In genomic region chr6:71153486-71153885, GRCm38 (mm10) we compare ENCODE assay signal across 29 mouse cellular contexts. TPM values are rescaled to one million over a fixed set of nuclear protein-coding genes. Genes with fewer than 3 reads are reported as not detected.
"Had no signal": no experiment of that assay in that cellular context is flagged by ENCODE, and none has a peak within 500 bp of the region (broad histone marks: within the 10 kb centered on the region; RNA-seq: fewer than 3 reads in every experiment).

No protein-coding gene starts in this region.

- ATAC-seq: hindbrain, embryonic 16.5 days; inflammation-experienced regulatory T-cells, adult 6 months; intestine, embryonic 15.5 days; intestine, postnatal 0 days had no signal

- DNase-seq: gastrocnemius, adult 2 months; gastrocnemius, postnatal 10 days; gastrocnemius, postnatal 25 days; heart, adult 18-20 months; heart, postnatal 10 days; heart, postnatal 4 days; kidney, adult 18-20 months; kidney, adult 8-10 months; kidney, postnatal 10 days; kidney, postnatal 25 days; kidney, postnatal 4 days; liver; liver, embryonic 13.5 days had no signal

- H3K4me2 ChIP-seq: heart, embryonic 12.5 days; hindbrain, embryonic 12.5 days; hindbrain, embryonic 14.5 days; intestine, embryonic 15.5 days; limb, embryonic 12.5 days; liver, embryonic 11.5 days; liver, embryonic 13.5 days; liver, embryonic 15.5 days had no signal

- H3K36me3 ChIP-seq: heart, embryonic 10.5 days; heart, embryonic 12.5 days; hindbrain, embryonic 10.5 days; hindbrain, embryonic 12.5 days; intestine, embryonic 15.5 days; limb, embryonic 10.5 days; limb, embryonic 12.5 days; liver, embryonic 13.5 days; liver, embryonic 15.5 days had no signal

- H3K4me3 ChIP-seq: gastrocnemius, adult 2 months; heart, embryonic 10.5 days; heart, embryonic 12.5 days; hindbrain, embryonic 10.5 days; hindbrain, embryonic 12.5 days; intestine, embryonic 15.5 days; layer of hippocampus, adult 2 months; left cerebral cortex, adult 2 months; limb, embryonic 10.5 days; limb, embryonic 12.5 days; liver, embryonic 13.5 days; liver, embryonic 15.5 days had no signal

- H3K4me1 ChIP-seq: heart, embryonic 10.5 days; heart, embryonic 12.5 days; limb, embryonic 10.5 days; limb, embryonic 12.5 days; liver, embryonic 13.5 days; liver, embryonic 15.5 days had no signal

- H3K27me3 ChIP-seq: heart, embryonic 12.5 days; hindbrain, embryonic 12.5 days; intestine, embryonic 15.5 days; limb, embryonic 12.5 days; liver, embryonic 13.5 days; liver, embryonic 15.5 days had no signal

- H3K9ac ChIP-seq: heart, embryonic 12.5 days; hindbrain, embryonic 12.5 days; hindbrain, embryonic 14.5 days; intestine, embryonic 15.5 days; limb, embryonic 12.5 days; liver, embryonic 13.5 days; liver, embryonic 15.5 days had no signal

- H3K9me3 ChIP-seq: heart, embryonic 10.5 days; heart, embryonic 12.5 days; hindbrain, embryonic 10.5 days; hindbrain, embryonic 12.5 days; intestine, embryonic 15.5 days; limb, embryonic 10.5 days; limb, embryonic 12.5 days; liver, embryonic 13.5 days; liver, embryonic 15.5 days had no signal

- H3K27ac ChIP-seq: gastrocnemius, adult 2 months; heart, embryonic 10.5 days; hindbrain, embryonic 10.5 days; hindbrain, embryonic 12.5 days; hindbrain, embryonic 14.5 days; intestine, embryonic 15.5 days; layer of hippocampus, adult 2 months; left cerebral cortex, adult 2 months; limb, embryonic 10.5 days; limb, embryonic 12.5 days; liver, embryonic 13.5 days; liver, embryonic 15.5 days had no signal

RNA-seq across cellular contexts. Expression of gene Fabp1, which starts 46.1 kb away (rescaled TPM):
- polyA plus RNA-seq: heart, embryonic 14.5 days; hindbrain, embryonic 10.5 days; hindbrain, embryonic 12.5 days; hindbrain, embryonic 14.5 days; hindbrain, embryonic 16.5 days; inflammation-experienced regulatory T-cells, adult 6 months; limb, embryonic 10.5 days; limb, embryonic 12.5 days had no signal
